ENCODE assay signal across 8 mouse cellular contexts in genomic region chrX:11826737-11827408, GRCm38 (mm10).
A peak's percentile ranks its signal among the peaks of the same experiment; 100 is the strongest.
DNase-seq lines count a peak whose midpoint lies in the region; ATAC-seq lines count a peak whose summit lies in the region.
"Had no signal": no experiment of that assay in that cellular context is flagged by ENCODE, and none has a peak within 500 bp of the region (broad histone marks: within the 10 kb centered on the region; RNA-seq: fewer than 3 reads in every experiment).

No protein-coding gene starts in this region.

- H3K4me1 ChIP-seq in forebrain, embryonic 10.5 days = peaks cover 17% of the 10 kb centered on the region
- no peaks in the 10 kb centered on the region for H3K4me1 ChIP-seq in intestine, embryonic 15.5 days (replicated peaks)
- H3K4me1 ChIP-seq in neural tube, embryonic 15.5 days = peaks cover 9% of the 10 kb centered on the region; the same call in 1 of the 2 replicates

- no peaks in the 10 kb centered on the region for H3K9me3 ChIP-seq in forebrain, embryonic 10.5 days
- no peaks in the 10 kb centered on the region for H3K9me3 ChIP-seq in intestine, embryonic 15.5 days
- no peaks in the 10 kb centered on the region for H3K9me3 ChIP-seq in neural tube, embryonic 15.5 days (replicated peaks)

- peak overlapping the region; percentile 31 for H3K4me3 ChIP-seq in forebrain, embryonic 10.5 days
- no peak overlapping the region for H3K4me3 ChIP-seq in intestine, embryonic 15.5 days (replicated peaks)
- H3K4me3 ChIP-seq in neural tube, embryonic 15.5 days (replicated peaks) = no peak overlapping the region
- H3K4me3 ChIP-seq: layer of hippocampus, adult 2 months had no signal

- WGBS in forebrain, embryonic 10.5 days = 25% methylated on average over 20 of the region's 20 CpGs
- 26% methylated on average over 20 of the region's 20 CpGs for WGBS in intestine, embryonic 15.5 days
- WGBS in neural tube, embryonic 15.5 days = 9% methylated on average over 20 of the region's 20 CpGs

- peak; percentile 61 for ATAC-seq in intestine, embryonic 15.5 days
- ATAC-seq in neural tube, embryonic 15.5 days (ENCODE audit: low FRiP score) = peak; percentile 66
- ATAC-seq in megakaryocyte progenitor cell, adult 5-6 weeks (replicated peaks; ENCODE audit: poor library complexity) = no peak

- H3K4me2 ChIP-seq in intestine, embryonic 15.5 days (replicated peaks) = peak overlapping the region; percentile 31; the same call in 1 of the 2 replicates
- peak overlapping the region; percentile 38 for H3K4me2 ChIP-seq in neural tube, embryonic 15.5 days

- peaks cover 98% of the 10 kb centered on the region for H3K27me3 ChIP-seq in forebrain, embryonic 10.5 days (ENCODE audit: poor library complexity, severe bottlenecking)
- H3K27me3 ChIP-seq in intestine, embryonic 15.5 days (replicated peaks) = no peaks in the 10 kb centered on the region
- peaks cover 3% of the 10 kb centered on the region; the same call in 1 of the 2 replicates for H3K27me3 ChIP-seq in neural tube, embryonic 15.5 days (replicated peaks)

- H3K36me3 ChIP-seq in forebrain, embryonic 10.5 days (replicated peaks) = no peaks in the 10 kb centered on the region
- H3K36me3 ChIP-seq in intestine, embryonic 15.5 days = no peaks in the 10 kb centered on the region
- H3K36me3 ChIP-seq in neural tube, embryonic 15.5 days = no peaks in the 10 kb centered on the region

- DNase-seq in lung, postnatal 10 days = peak; percentile 43
- no peak for DNase-seq in lung, postnatal 14 days
- peak; percentile 25 for DNase-seq in forebrain, embryonic 10.5 days (ENCODE audit: extremely low spot score, low spot score)
- no peak for DNase-seq in spleen, postnatal 4 days (ENCODE audit: low spot score in 2 of 2)

- no peak overlapping the region for H3K9ac ChIP-seq in intestine, embryonic 15.5 days
- H3K9ac ChIP-seq in neural tube, embryonic 15.5 days (replicated peaks) = no peak overlapping the region

- peak overlapping the region; percentile 20; the same call in 1 of the 2 replicates for H3K27ac ChIP-seq in forebrain, embryonic 10.5 days
- no peak overlapping the region for H3K27ac ChIP-seq in intestine, embryonic 15.5 days
- H3K27ac ChIP-seq in neural tube, embryonic 15.5 days (replicated peaks) = peak overlapping the region; percentile 23; the same call in 1 of the 2 replicates
- H3K27ac ChIP-seq: layer of hippocampus, adult 2 months had no signal

Comparison
In these comparisons a context has a peak if more than half of its experiments do, and no peak if none do; other contexts are left out.
1. DNase-seq: peak in lung, postnatal 10 days (single experiment) and forebrain, embryonic 10.5 days (single experiment); none in lung, postnatal 14 days (single experiment) and spleen, postnatal 4 days (0 of 2).